Mouse (Mus musculus): Measurements from ENCODE around the gene Ddx54. TPM values are rescaled to one million over a fixed set of nuclear protein-coding genes. Genes with fewer than 3 reads are reported as not detected.

The Ddx54 gene
- total RNA-seq, 2 experiments from 2014 or later, result 36.9 to 43.1 TPM

- intact Hi-C loops (cut with DNase I), result loop anchor here (5.0 kb wide), 1 partner anchor 34 kb away; no protein-coding TSS in a partner anchor
- DNase-seq (ENCODE audit: low spot score in 2 of 2), result peak in 1 of 2 experiments; percentile 30
Measured at GRCm38 (mm10) chr5:120660816-120661215, 48.3 kb downstream of the Ddx54 start.

GRCm38 (mm10) chr5:120664888-120665287 lies 52.3 kb downstream of the Ddx54 start:
- DNase-seq (ENCODE audit: low spot score in 2 of 2), result no peak
- intact Hi-C loops (cut with DNase I), result loop anchor here (5.0 kb wide), 1 partner anchor 38 kb away; no protein-coding TSS in a partner anchor

GRCm38 (mm10) chr5:120668761-120669160 lies 56.2 kb downstream of the Ddx54 start:
- no peak for DNase-seq (ENCODE audit: low spot score in 2 of 2)
- intact Hi-C loops (cut with DNase I), result no loop called here

- intact Hi-C loops (cut with DNase I), result no loop called here
- DNase-seq (ENCODE audit: low spot score in 2 of 2), result no peak
Measured at GRCm38 (mm10) chr5:120670132-120670531, 57.6 kb downstream of the Ddx54 start.

GRCm38 (mm10) chr5:120671865-120672264 lies 59.3 kb downstream of the Ddx54 start:
- DNase-seq (ENCODE audit: low spot score in 2 of 2), result no peak
- intact Hi-C loops (cut with DNase I), result loop anchor here (2.0 kb wide), 1 partner anchor 23 kb away; the partner anchor contains the start of gene Rasal1

GRCm38 (mm10) chr5:120673626-120674025 lies 61.1 kb downstream of the Ddx54 start:
- peak; percentile 68 to 79 for DNase-seq (ENCODE audit: low spot score in 2 of 2)
- intact Hi-C loops (cut with DNase I), result loop anchor here (1.0 to 2.0 kb wide), 2 partner anchors 25 to 53 kb away; partner anchors contain the start of gene Rasal1

- DNase-seq (ENCODE audit: low spot score in 2 of 2), result no peak
- intact Hi-C loops (cut with DNase I), result loop anchor here (5.0 kb wide), 1 partner anchor 73 kb away; the partner anchor contains the start of gene Oas2
Measured at GRCm38 (mm10) chr5:120674229-120675145, 61.9 kb downstream of the Ddx54 start.

GRCm38 (mm10) chr5:120677516-120677915 lies 65.0 kb downstream of the Ddx54 start:
- DNase-seq (ENCODE audit: low spot score in 2 of 2), result no peak
- intact Hi-C loops (cut with DNase I), result loop anchor here (5.0 kb wide), 1 partner anchor 70 kb away; the partner anchor contains the start of gene Oas2

Other genes with a start within 250 kb of the Ddx54 start
- not detected for gene Lhx5, start 181.0 kb upstream of the Ddx54 start, total RNA-seq (2021)
- 1 to 10 TPM; 5.5 to 5.7 TPM for gene Sdsl, start 139.9 kb upstream of the Ddx54 start, total RNA-seq (2021)
- not detected for gene Sds, start 136.2 kb upstream of the Ddx54 start, total RNA-seq (2021)
- 10 to 100 TPM; 57.2 to 66.1 TPM for gene Plbd2, start 109.1 kb upstream of the Ddx54 start, total RNA-seq (2021)
- 1 to 10 TPM; 4.2 to 8.2 TPM for gene Slc8b1, start 101.6 kb upstream of the Ddx54 start, total RNA-seq (2021)
- 10 to 100 TPM; 32.9 to 36.0 TPM for gene Tpcn1, start 24.1 kb upstream of the Ddx54 start, total RNA-seq (2021)
- gene Iqcd, start 23.7 kb upstream of the Ddx54 start, total RNA-seq (2021), result 1 to 10 TPM in 1 of 2 experiments, under 1 TPM in 1; 0.81 to 1.1 TPM
- 10 to 100 TPM; 35.7 to 36.3 TPM for gene Rita1, start 150 bp upstream of the Ddx54 start, total RNA-seq (2021)
- not detected for gene Cfap73, start 21.5 kb downstream of the Ddx54 start, total RNA-seq (2021)
- 10 to 100 TPM; 90.0 to 92.7 TPM for gene Rasal1, start 36.1 kb downstream of the Ddx54 start, total RNA-seq (2021)
- 10 to 100 TPM; 67.3 to 71.3 TPM for gene Dtx1, start 99.2 kb downstream of the Ddx54 start, total RNA-seq (2021)
- under 1 TPM in 1 of 2 experiments, not detected in 1; 0.23 TPM for gene Oas2, start 137.1 kb downstream of the Ddx54 start, total RNA-seq (2021)
- gene Oas3, start 164.9 kb downstream of the Ddx54 start, total RNA-seq (2021), result not detected
- gene Oas1e, start 182.8 kb downstream of the Ddx54 start, total RNA-seq (2021), result not detected
- 1 to 10 TPM in 1 of 2 experiments, under 1 TPM in 1; 0.91 to 1.9 TPM for gene Oas1c, start 199.8 kb downstream of the Ddx54 start, total RNA-seq (2021)
- not detected for gene Oas1f, start 234.6 kb downstream of the Ddx54 start, total RNA-seq (2021)
- gene Oas1h, start 248.7 kb downstream of the Ddx54 start, total RNA-seq (2021), result not detected